Mouse (Mus musculus) lung, adult 10 weeks (tissue): Measurements from ENCODE around the gene Gpr143. TPM values are rescaled to one million over a fixed set of nuclear protein-coding genes. Genes with fewer than 3 reads are reported as not detected.

ENCODE experiments used
- polyA plus RNA-seq: library from polyadenylated mRNA; stranded (reverse); fragments of 350-450 nt; fragmentation: Illumina TruSeq; extraction: RNeasy Lipid Tissue Mini Kit (QIAGEN cat#74804); gene quantifications from one replicate; pipeline ENCODE4 v1.2.3, GENCODE M21; 2014; ENCODE audit warnings: low read depth, low replicate concordance; ENCODE audit not compliant: insufficient read depth

The Gpr143 gene
- not detected for polyA plus RNA-seq

DNA sequence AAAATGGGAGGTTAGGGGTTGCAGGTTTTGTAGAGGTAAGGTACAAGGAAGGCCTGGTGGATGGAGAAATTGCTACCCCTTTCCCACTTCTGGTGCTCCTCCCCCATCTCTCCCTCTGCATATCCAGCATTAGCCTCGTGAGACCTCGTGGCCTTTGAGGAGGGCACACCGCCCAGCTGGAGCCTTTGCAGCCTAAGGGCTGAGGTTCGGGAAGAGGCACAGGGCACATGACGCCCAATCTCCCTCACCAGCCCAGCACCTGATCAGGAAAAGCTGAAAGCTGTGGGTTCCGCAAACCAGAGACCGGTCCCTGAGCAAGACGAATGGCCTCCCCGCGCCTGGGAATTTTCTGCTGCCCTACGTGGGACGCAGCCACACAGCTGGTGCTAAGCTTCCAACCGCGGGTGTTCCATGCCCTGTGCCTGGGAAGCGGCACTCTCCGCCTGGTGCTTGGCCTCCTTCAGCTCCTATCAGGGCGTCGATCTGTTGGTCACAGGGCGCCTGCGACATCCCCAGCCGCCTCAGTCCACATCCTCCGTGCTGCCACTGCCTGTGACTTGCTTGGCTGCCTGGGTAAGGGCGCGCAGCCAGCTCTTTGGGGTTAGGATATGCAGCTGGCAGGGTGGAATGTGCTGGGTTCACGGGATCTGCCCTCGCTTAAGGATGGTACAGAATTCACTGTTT lies at the start of gene Gpr143:
Gene Gpr143 (plus strand): TSS at position 202 of the 684 bp plus-strand sequence.

DNA sequence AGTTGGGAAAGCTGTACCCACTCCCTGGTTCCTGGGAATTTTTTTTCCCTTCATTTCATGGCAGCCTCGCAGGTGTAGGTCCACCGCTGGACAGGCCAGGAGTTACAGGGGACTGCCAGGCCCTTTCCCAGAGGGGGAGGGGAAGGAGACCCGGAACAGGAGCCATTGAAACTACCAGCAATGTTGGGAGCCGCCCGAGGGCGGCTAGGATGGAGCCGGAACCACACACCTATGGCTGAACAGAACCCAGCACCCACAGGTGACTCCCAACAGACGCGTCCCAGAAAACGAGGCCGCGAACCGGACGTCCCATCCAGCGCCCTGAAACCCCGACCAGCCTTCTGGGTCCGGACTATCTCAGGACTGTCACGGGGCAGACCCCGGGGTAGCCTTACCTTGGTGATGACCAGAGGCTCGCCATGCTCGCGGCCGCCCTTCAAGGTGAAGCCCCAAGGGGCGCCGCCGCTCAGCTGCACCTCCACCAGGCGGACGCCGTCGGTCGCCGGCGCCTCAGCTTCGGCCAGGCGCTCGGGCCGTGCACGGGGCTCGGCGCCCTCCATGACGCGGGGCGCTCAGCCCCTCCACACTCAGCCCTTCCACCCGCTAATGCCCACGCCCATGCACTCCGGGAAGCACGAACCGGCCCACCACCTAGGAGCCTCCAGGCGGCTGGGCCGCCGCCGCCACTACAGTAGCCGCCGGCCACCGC lies 12.7 kb upstream of the Gpr143 start, which contains the start of gene Shroom2:
Gene Shroom2 (minus strand): TSS at position 575 of the 709 bp plus-strand sequence.

Other genes with a start within 250 kb of the Gpr143 start
- gene Cldn34a, start 218.6 kb upstream of the Gpr143 start, polyA plus RNA-seq = not detected
- gene Shroom2, start 12.5 kb upstream of the Gpr143 start, polyA plus RNA-seq = 3.6 TPM
- not detected for gene Usp51, start 224.5 kb downstream of the Gpr143 start, polyA plus RNA-seq